Mouse (Mus musculus) ZHBTc4 (cell line): ENCODE measurements around the gene Csnk1g2.
A peak's percentile ranks its signal among the peaks of the same experiment; 100 is the strongest.

Experiments used
- DNase-seq: peaks from one replicate; pipeline ENCODE4 v3.0.0-alpha.2; 2011; ENCODE audit warnings: low read depth, low spot score

Gene Csnk1g2

GRCm38 (mm10) chr10:80623457-80624191, 986 bp downstream of the Csnk1g2 start:
- peak; percentile 65 for DNase-seq

- DNase-seq, result no peak
Observed at GRCm38 (mm10) chr10:80625764-80626163, 3.1 kb downstream of the Csnk1g2 start.

DNA sequence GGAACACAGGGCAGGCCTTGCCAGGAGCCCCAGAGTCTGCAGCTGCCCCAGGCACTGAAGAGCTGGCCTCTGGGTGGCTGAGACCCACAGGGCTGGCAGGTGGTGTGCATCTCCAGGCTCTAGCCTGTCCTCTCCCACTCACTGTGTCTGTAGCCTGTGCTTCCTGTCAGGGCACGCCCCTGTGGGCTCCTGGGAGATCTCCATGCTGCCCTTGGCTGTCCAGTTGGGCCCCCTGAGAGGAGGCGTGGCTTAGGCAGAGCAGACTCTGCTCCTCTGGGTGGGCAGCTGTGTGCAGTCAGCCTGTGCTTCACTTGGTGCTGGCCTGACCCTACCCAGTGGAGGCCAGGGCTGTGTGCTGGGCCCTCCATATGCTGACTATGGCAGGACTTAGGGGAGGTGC, 5.0 kb downstream of the Csnk1g2 start:
- DNase-seq, result no peak

DNA sequence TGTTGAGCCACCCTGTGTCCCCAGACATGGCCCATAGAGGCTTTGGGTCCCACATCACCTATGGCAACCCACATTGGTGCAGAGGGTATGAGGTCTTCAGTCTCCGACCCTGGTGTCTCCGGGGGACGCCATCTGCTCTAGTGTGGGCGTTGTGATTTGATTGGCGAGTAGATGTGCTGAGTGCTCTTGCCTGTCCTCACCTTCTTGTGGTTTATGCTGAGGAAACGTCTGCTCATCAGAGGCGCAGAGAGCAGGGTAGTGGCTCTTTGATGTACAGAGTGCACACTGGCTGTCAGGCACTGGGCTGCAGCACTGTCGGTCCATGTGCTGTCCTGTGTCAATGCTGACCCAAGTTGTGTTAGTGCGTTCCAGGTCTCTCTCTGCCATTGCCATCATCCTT, 6.3 kb downstream of the Csnk1g2 start:
- DNase-seq, result no peak

DNA sequence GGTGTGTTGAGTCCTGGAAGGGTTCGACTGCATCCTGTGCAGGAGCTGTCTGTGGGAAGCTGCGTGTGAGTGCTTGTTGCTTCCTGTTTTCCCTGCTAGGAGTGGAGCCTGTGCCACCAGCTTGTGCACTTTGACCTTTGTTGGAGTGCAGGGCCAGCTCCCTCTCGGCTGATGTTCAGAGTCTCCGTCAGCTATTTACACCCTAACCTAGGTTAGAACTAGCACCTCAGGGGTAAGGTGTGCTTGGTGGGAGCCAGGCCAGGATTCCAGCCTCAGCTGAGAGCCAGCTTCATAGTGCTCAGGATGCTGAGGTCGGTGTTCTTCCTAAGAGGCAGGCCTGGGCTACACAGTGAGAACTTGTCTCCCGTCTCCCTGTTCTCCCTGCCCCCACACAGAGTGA, 12.7 kb downstream of the Csnk1g2 start:
- DNase-seq, result no peak

- no peak for DNase-seq
Observed at GRCm38 (mm10) chr10:80646936-80647335, 24.3 kb downstream of the Csnk1g2 start.

DNA sequence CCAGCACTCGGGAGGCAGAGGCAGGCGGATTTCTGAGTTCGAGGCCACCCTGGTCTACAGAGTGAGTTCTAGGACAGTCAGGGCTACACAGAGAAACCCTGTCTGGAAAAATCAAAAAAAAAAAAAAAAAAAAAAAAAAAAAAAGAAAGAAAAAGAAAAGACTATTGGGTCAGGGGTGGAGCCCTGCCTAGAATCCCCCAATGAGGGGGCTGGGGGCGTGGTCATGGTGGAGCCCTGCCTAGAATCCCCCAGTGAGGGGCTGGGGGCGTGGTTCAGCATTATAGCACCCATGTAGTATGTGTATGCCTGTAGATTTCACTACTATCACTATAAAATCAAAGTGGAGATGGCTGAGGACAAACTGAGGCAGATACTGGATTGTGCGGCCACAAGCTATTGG, 27.3 kb downstream of the Csnk1g2 start:
- peak; percentile 58 for DNase-seq

- no peak for DNase-seq
Observed at GRCm38 (mm10) chr10:80650392-80650791, 27.8 kb downstream of the Csnk1g2 start.

GRCm38 (mm10) chr10:80653156-80653720, 30.6 kb downstream of the Csnk1g2 start:
- no peak for DNase-seq

- no peak for DNase-seq
Observed at GRCm38 (mm10) chr10:80654866-80655265, 32.2 kb downstream of the Csnk1g2 start.

DNA sequence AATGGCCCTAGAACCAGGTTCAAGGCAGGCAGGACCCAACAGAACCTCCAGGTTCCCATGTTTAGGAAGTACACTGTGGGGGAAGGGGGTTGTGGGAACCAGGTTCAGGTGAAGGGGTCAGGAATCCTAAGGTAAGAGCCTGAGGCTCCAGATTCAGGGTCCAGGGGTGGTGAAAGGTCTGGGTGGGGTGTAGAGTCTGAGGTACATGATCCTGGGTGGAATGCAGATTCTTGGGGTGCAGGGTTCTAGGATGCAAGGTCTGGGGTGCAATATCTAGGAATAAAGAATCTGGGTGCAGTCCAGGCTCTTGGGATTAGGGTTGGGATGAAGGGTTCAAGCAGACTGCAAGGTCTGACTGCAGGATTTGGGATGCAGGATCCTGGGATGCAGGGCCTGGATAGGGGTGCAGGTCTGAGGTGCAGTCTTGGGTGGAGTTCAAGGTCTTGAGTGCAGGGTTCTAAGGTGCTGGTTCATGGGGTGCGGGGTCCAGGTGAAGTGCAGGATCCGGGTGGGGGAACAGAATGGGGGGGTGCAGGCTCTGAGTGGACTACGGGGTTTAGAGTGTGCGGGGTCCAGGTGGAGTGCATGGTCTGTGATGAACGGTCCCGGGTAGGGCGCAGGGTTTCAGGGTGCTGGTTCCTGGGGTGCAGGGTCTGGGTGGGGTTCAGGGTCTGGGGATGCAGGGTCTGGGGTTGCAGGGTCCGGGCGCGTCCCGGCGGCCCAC, 32.9 kb downstream of the Csnk1g2 start:
- DNase-seq, result no peak

DNA sequence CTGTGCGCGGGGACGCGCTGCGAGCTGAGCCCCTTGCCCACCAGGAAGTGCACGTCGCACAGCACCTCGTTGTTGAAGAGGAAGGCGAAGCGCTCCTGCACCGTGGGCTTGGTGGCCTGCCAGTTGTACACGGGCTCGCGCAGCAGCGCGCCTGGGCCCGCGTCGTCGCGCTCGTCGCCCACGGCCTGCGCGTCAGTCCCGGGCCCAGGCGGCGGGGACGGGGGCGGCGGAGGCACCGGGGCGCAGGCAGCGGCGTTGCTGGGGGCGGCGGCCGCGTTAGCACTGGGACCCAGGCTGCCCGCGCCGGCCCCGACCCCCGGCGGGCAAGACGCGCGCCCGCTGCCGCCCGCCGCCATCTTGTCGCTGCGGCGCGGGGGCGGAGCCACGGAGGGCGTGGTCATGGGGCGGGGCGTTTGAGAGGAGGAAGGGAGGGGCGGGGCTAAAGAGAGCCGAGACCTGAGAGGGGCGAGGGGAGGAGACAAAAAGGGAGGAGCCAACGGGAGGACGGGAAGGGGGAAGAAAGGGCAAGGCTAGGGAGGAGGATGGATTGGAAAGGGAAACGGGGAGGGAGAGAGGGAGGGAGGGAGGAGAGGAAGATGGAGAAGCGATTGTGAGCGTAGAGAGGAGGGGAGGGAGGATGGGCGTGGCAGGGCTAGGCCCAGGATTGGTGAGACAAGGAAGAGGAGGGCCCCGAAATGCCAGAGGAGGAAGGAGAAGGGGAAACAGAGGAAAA, 33.7 kb downstream of the Csnk1g2 start:
- DNase-seq, result peak; percentile 98

DNA sequence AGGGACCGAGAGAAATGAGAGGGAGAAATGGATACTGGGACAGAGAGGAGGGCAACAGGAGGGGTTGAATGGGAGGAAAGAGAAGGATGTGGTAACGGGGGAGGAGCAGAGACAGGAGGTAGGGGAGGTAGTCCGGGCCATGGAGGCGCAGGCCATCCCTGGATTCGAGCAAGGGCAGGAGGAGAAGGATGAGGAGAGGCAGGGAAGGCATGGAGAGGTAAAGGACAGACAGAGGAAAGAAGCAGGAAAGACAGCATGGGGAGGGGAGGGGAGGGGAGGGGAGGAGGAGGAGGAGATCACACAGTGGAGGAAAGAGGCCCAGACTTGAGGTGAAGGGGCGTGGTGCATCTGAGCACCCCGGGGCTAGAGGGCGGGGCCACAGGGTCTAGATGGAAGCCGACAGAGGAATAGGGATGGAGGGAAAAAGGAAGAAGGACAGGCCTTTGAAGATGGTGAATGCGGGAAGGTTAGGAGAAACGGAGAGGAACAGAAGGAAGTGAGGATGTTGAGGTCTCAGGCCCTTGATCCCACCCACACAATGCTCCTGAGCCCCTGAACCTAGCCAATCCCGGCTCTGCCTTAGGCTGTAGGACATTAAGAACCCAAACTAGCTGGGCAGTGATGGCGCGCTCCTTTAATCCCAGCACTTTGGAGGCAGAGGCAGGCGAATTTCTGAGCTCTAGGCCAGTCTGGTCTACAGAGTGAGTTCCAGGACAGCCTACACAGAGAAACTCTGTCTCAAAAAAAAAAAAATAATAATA, 34.4 kb downstream of the Csnk1g2 start, which contains the start of gene Btbd2:
Btbd2 (minus strand) TSS at position 209 of the 761 bp plus-strand sequence.
- peak; percentile 75 for DNase-seq

DNA sequence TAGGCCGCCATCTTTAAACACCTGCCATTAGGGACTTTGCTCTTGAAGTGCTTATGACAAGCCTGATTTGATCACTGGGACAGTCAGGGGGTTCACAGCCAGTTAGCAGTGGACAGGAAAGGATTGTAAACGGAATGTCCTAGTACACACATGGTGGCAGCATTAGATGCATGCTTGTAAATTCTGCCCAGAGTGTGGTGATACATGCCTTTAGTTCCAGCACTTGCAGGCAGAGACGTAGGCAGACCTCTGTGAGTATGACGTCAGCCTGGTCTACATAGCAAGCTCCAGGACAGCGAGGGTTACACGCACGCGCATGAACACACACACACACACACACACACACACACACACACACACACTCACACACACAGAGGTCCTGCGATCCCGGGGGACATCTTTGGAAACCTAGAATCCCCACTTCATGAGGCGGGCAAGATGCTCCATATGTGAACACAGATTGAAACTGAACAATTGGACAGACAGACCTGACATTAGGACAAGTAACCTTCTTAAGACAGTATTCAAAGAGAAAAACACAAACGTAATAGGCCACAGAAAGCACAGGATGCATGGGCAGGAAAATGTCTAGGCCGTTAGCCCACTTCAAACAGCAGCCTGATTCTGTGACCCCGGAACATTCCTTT, 35.7 kb downstream of the Csnk1g2 start:
- DNase-seq, result no peak

DNA sequence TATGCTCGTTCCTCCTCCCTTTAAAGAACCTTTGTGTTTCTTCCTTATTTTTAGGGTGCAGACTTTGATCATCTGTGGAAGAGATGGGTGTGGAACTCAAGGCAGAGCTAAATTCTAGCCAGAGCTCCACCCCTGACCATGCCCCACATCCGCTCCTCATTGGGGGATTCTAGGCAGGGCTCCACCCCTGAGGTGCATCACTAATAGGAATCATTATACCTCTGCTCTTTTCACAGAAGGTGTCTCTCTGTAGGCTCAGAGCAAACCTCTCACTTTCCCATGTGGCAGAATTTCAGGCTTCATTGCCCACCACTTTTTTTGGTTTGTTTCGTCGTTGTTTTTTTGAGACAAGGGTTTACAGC, 36.2 kb downstream of the Csnk1g2 start:
- DNase-seq, result no peak

- peak; percentile 72 for DNase-seq
Observed at GRCm38 (mm10) chr10:80659213-80659612, 36.6 kb downstream of the Csnk1g2 start.

DNA sequence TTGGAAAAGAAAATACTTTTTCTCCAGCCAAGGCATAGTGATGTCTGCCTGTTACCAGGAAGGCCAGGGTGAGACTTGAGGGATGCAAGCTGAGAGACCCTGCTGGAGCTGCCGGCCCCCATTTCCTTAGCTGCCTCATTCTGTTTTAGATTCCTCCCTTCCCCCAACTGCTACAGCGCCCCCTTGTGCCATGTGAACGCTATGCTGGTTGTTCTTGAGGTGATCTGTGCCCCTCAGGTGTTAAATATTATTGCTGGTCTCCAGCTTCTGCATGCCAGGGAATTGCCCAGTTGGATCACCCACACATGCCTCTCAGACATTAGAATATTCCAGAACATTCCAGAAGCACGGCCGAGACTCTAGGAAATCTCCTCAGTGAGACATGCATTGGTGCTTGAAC, 38.5 kb downstream of the Csnk1g2 start:
- DNase-seq, result peak; percentile 87

DNA sequence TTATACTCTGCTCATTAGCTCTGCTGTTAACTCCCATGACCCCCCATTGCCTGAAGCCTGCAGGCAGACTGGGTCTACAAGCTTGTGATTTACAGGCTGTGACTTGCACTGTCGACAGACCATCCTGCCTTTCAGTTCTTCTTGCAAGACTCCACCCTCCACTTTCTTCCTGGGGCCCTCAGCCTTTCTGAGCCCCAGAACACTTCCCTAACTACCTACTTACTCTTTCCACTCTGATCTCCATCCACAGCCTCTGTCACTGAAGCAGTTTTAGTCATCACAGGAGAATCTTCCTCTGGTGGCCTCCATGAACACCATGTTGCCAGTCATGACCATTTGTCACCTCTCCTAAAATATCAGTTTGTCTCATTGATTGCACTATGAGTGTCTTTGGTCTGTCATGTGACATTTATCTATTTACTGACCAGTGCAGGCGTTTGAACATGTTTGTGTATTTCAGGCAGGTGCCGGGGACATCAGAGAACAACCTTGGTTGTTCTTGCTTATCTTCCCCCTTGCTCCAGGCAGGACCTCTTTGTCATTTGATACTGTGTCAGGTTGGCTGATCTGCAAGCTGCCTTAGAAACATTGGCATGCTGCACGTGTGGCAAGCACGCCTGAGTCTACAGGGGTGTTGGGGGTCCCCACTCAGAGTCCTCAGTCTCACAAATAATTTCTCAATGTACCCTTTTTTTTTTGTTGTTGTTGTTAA, 41.0 kb downstream of the Csnk1g2 start:
- DNase-seq, result no peak

- DNase-seq, result peak; percentile 72
Observed at GRCm38 (mm10) chr10:80664197-80665015, 41.8 kb downstream of the Csnk1g2 start.
